Mouse (Mus musculus): ENCODE data around the gene Gm40193. TPM values are rescaled to one million over a fixed set of nuclear protein-coding genes. Genes with fewer than 3 reads are reported as not detected.
"Not testable (repeated sequence)": the region's sequence is repeated elsewhere in the genome, so short reads cannot be mapped to it uniquely, and the experiment has no call there.

Gm40193 gene
- total and polyA plus RNA-seq, 2 experiments from 2014 or later, result not detected

GRCm38 (mm10) chr11:70525184-70525678 is 7.5 kb downstream of the Gm40193 start, which contains the start of gene Psmb6:
Gene Psmb6 (plus strand): TSS chr11:70525367.
- peak within 1 kb of the TSS; percentile 80 for H3K9ac ChIP-seq (replicated peaks; ENCODE audit: low read length, poor library complexity, severe bottlenecking)
- H3K9me3 ChIP-seq (ENCODE audit: low read length), result no peaks in the 10 kb centered on the region
- no peaks in the 10 kb centered on the region for H3K27me3 ChIP-seq (ENCODE audit: insufficient read depth, low read length)
- ATAC-seq (ENCODE audit: low FRiP score), result peak; percentile 90
- 0 out of 2 replicates have a peak, but pooled peaks cover 4% of the 10 kb centered on the region for H3K4me1 ChIP-seq (ENCODE audit: insufficient read depth, low read length)
- under 1% methylated on average over 25 of the region's 26 CpGs for whole genome bisulfite sequencing
- H3K4me3 ChIP-seq (ENCODE audit: low read depth, low read length), result peak within 1 kb of the TSS; percentile 62
- H3K4me2 ChIP-seq (ENCODE audit: low read depth, low read length, poor library complexity, severe bottlenecking), result peak within 1 kb of the TSS; percentile 69
- H3K36me3 ChIP-seq (ENCODE audit: insufficient read depth, low read length), result peaks cover 22% of the 10 kb centered on the region
- TF ChIP-seq CTCF (IDR thresholded peaks at IDR 0.05), result no peak
- peak within 1 kb of the TSS; percentile 69 for H3K27ac ChIP-seq (ENCODE audit: low read depth, low read length)
- DNase-seq (ENCODE audit: low spot score), result peak; percentile 99

DNA sequence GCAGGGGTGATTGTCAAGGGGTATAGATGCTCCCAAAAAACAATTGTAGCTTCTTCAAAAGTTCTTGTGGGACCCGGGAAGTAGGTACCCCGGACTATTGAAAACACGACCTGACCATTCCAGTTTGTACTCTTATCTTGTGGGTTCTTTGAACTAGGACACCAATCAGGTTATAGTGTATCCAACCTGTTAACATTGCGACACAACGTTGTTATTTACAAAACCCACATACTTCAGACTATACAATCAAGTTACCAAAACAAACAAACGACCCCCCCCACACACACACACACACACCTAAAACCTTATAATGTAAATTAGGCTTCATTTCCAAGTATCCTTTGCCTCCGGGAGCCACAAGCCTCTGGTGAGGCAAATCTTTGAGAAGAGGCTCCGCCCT is 8.0 kb downstream of the Gm40193 start:
- H3K27ac ChIP-seq (ENCODE audit: low read depth, low read length), result no peak overlapping the region
- peak overlapping the region; percentile 69 for H3K4me2 ChIP-seq (ENCODE audit: low read depth, low read length, poor library complexity, severe bottlenecking)
- H3K4me1 ChIP-seq (ENCODE audit: insufficient read depth, low read length), result 0 out of 2 replicates have a peak, but pooled peaks cover 4% of the 10 kb centered on the region
- H3K9ac ChIP-seq (replicated peaks; ENCODE audit: low read length, poor library complexity, severe bottlenecking), result no peak overlapping the region
- H3K27me3 ChIP-seq (ENCODE audit: insufficient read depth, low read length), result no peaks in the 10 kb centered on the region
- ATAC-seq (ENCODE audit: low FRiP score) (peak; percentile 7; the same call in 1 of the 2 replicates), DNase-seq (ENCODE audit: low spot score) (no peak)
- WGBS, result 7% methylated on average over 8 of the region's 8 CpGs
- no peaks in the 10 kb centered on the region for H3K9me3 ChIP-seq (ENCODE audit: low read length)
- peaks cover 22% of the 10 kb centered on the region for H3K36me3 ChIP-seq (ENCODE audit: insufficient read depth, low read length)
- no peak for TF ChIP-seq CTCF (IDR thresholded peaks at IDR 0.05)
- H3K4me3 ChIP-seq (ENCODE audit: low read depth, low read length), result peak overlapping the region; percentile 62

DNA sequence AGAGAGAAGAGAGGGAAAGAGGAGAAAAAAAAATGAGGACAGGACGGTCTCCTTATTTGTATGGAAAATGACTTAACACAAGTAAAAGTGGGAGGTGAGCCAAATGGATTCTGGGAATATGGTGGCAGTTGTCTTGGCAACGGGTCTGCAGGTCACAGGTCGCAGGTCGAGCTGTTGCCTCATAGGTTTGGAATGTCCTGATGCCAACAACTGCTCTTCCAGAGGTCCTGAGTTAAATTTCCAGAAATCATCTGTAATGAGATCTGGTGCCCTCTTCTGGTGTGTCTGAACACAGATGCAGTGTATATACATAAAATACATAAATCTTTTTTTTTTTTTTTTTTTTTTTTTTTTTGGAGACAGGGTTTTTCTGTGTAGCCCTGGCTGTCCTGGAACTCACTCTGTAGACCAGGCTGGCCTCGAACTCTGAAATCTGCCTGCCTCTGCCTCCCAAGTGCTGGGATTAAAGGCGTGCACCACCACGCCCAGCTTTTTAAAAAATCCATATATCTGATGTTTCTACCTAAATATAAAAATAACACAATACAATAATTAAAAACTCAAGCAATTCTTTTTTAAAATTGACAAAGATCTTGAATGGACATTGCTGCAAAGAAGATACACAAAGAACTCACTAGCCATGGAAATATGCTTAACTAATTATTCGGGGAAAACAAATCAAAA is 9.3 kb downstream of the Gm40193 start:
- H3K4me1 ChIP-seq (ENCODE audit: insufficient read depth, low read length); H3K4me2 ChIP-seq (ENCODE audit: low read depth, low read length, poor library complexity, severe bottlenecking); DNase-seq (ENCODE audit: low spot score); H3K27me3 ChIP-seq (ENCODE audit: insufficient read depth, low read length); H3K9ac ChIP-seq (replicated peaks; ENCODE audit: low read length, poor library complexity, severe bottlenecking); H3K27ac ChIP-seq (ENCODE audit: low read depth, low read length); ATAC-seq (ENCODE audit: low FRiP score); H3K9me3 ChIP-seq (ENCODE audit: low read length); H3K4me3 ChIP-seq (ENCODE audit: low read depth, low read length): not testable (repeated sequence)
- H3K36me3 ChIP-seq (ENCODE audit: insufficient read depth, low read length), result peaks cover 15% of the 10 kb centered on the region
- TF ChIP-seq CTCF (IDR thresholded peaks at IDR 0.05), result peak; percentile 27; the same call in 1 of the 2 replicates
- WGBS, result 91% methylated on average over 8 of the region's 8 CpGs

DNA sequence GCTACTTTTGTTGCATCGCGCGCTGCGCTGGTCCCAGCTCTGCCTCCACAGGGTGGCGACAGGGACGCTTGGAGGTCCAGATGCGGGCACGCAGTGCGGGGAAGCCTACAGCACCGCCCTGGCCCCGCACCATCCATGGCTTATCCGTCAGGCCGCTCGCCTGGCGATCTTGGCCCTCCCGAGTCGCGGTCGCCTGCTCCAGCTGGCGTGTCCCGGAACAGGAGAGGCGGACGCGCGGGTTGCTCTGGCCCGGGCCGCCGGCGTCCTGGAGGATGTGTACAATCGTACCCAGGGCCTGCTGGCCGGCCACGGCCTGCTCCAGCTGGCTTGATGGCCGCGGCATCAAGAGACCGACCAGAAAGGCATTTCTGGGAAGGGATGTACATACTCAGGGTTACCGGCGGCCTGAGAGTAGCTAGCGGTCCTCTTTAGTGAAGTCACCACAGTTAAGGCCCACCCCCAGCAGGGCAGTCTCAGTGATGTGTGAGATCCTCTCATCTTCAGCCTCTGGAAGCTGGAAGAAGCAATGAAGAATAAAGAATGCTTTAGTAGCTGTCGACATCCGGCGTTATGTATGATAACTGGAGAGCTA is 12.5 kb downstream of the Gm40193 start:
- H3K27ac ChIP-seq (ENCODE audit: low read depth, low read length), result peak overlapping the region; percentile 68

DNA sequence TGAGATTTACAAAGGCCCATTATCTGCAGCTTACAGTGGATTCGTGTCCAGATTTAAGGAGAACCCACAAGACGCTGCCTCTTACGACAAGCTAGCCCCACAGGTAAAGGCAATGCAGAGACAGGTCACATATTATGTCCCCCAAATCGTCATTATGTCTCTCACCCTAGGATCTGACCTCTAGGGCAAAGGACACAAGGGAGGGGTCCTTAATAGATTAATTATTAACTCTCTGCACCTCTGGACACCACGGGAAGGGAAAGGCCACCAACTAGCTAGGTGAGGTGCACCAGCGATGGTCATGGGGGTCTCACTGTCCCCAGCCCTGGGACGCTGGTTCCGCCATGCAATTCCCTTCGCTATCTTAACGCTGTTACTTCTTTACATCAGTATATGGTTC is 13.8 kb downstream of the Gm40193 start, which contains the start of gene Gltpd2:
Gltpd2 (plus strand) TSS at position 274 of the 400 bp plus-strand sequence.
- Histone ChIP-seq H3K9ac (replicated peaks; ENCODE audit: low read length, poor library complexity, severe bottlenecking) (peak within 1 kb of the TSS; percentile 36; the same call in 1 of the 2 replicates), H3K27ac (ENCODE audit: low read depth, low read length) (peak within 1 kb of the TSS; percentile 68), H3K4me3 (ENCODE audit: low read depth, low read length) (peak within 1 kb of the TSS; percentile 20; the same call in 1 of the 2 replicates), H3K36me3 (ENCODE audit: insufficient read depth, low read length) (no peaks in the 10 kb centered on the region), H3K4me1 (ENCODE audit: insufficient read depth, low read length) (no peaks in the 10 kb centered on the region), H3K9me3 (ENCODE audit: low read length) (no peaks in the 10 kb centered on the region), H3K4me2 (ENCODE audit: low read depth, low read length, poor library complexity, severe bottlenecking) (peak within 1 kb of the TSS; percentile 47), H3K27me3 (ENCODE audit: insufficient read depth, low read length) (no peaks in the 10 kb centered on the region)
- ATAC-seq (ENCODE audit: low FRiP score) (no peak), DNase-seq (ENCODE audit: low spot score) (no peak)
- TF ChIP-seq CTCF (IDR thresholded peaks at IDR 0.05), result no peak
- 85% methylated on average over 10 of the region's 10 CpGs for WGBS

More for the DNA sequence above, 12.5 kb downstream of the Gm40193 start:
- peak overlapping the region; percentile 47 for H3K4me2 ChIP-seq (ENCODE audit: low read depth, low read length, poor library complexity, severe bottlenecking)
- H3K9me3 ChIP-seq (ENCODE audit: low read length), result no peaks in the 10 kb centered on the region
- peak overlapping the region; percentile 20; the same call in 1 of the 2 replicates for H3K4me3 ChIP-seq (ENCODE audit: low read depth, low read length)
- DNase-seq (ENCODE audit: low spot score) (peak; percentile 37), ATAC-seq (ENCODE audit: low FRiP score) (0 out of 2 replicates have a peak, but pooled peaks have one; percentile 65)
- H3K9ac ChIP-seq (replicated peaks; ENCODE audit: low read length, poor library complexity, severe bottlenecking), result peak overlapping the region; percentile 36; the same call in 1 of the 2 replicates
- no peaks in the 10 kb centered on the region for H3K36me3 ChIP-seq (ENCODE audit: insufficient read depth, low read length)
- no peaks in the 10 kb centered on the region for H3K4me1 ChIP-seq (ENCODE audit: insufficient read depth, low read length)
- TF ChIP-seq CTCF (IDR thresholded peaks at IDR 0.05), result peak; percentile 40; the same call in 1 of the 2 replicates
- no peaks in the 10 kb centered on the region for H3K27me3 ChIP-seq (ENCODE audit: insufficient read depth, low read length)
- WGBS, result 8% methylated on average over 41 of the region's 41 CpGs

Measured in midbrain, postnatal 0 days (tissue).